Mouse (Mus musculus) brain, embryonic 18.5 days (tissue): Measurements from ENCODE around the gene 1700028P14Rik.

Experiments
- DNase-seq: peaks from one replicate; pipeline ENCODE4 v3.0.0-alpha.2; 2012; ENCODE audit warnings: low read depth, low spot score

The 1700028P14Rik gene

DNA sequence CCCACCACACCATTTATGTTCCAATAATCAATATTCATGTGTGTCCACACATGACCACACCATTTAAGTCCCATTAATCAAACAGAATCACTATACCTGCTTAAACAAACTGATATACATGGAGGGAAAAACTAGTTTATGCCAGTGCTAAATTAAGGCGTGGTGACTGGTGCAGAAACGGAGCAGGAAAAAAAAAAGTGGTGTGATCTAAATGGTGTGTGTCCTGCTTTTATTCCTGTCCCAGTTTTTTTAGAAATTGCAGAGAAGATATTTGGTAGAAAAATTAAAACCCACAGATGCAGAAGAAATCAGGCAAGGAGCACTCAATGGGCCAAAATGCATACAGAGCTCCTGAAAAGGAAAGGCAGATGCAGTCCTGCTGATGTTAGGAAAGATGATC is 44.7 kb downstream of the 1700028P14Rik start:
- DNase-seq, result no peak

DNA sequence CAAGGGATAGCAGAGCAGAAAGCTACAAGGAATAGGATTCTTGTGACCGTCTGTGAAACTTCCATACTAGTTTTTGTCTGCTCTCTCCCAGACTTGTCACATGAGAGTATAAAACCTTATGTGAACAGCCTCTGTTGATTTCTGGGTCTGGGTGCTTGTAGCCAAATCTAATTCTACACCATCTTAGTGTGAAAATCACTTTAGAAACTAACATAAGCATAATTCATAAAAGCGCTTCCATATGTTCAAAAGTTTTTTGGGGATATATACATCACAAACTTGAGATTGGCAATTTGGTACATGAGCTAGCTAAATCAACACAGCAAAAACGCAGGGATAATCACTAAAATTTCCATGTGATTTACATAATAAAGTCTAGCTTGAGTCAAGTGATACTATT is 57.7 kb downstream of the 1700028P14Rik start:
- peak; percentile 68 for DNase-seq

DNA sequence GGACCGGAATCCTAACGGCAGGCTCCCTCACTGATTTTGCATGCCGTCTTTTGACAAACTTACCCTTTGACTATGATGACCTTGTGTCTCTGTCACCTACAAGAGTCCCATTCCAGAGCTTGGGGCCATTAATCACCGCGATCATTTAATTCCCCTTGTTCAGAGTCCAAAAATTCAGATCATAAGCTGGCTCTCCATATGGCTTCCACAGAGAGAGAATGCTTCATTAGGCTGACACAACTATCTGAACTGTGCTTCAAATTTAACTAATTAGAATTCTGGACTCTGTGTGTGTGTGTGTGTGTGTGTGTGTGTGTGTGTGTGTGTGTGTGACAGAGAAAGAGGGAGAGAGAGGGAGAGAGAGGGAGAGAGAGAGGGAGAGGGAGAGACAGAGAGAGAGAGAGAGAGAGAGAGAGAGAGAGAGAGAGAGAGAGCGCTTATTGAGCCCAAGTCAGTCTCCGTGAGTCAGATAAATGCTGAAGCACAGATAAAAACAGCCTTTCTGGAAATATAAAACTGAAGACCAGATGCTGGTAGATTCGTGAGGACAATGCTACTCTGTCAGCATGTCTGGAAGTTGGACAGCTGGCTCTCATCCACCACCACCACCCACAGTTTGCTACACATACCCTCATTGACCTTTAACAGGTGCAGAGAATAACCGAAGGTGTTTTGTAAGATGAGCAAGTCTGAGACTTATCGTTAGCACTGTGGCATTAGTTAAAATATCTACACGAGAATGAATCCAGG is 73.8 kb downstream of the 1700028P14Rik start:
- no peak for DNase-seq

DNA sequence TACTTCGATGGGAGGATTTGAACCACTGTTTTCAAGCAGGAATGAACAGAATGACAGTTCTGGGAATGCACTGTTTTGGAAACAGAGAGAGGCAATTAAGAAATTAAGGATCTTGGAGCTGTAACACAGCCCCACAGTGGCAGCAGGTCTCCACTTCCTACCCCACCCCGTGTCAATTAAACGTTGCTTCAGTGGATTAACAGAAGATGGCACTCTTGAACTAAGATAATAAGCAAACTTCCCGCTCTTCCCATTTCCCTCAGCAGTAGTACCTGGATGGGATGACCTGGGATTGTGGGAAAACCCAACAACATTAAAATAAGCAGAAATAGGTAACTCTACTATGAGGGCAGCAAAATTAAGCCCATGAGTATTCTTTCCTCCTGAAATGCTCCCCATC is 75.9 kb downstream of the 1700028P14Rik start:
- DNase-seq, result no peak

DNA sequence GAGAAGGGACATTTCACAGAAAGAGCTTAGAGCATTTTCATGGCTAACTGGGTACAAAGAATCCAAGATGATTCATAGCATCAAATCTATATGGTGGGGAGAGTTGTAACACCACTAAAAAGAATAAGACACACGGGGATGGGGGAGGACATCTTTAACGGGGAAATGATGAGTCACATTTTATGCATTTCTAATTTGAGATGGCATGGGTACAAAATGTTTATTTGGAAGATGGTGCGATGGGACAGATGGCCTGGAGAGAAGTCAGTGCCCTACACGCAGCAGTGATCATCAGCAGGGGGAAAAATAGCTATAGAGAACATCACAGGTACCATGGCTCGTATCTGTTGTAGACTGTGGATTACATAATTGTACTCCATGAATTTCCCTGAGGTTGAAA is 88.9 kb downstream of the 1700028P14Rik start:
- DNase-seq, result no peak

DNA sequence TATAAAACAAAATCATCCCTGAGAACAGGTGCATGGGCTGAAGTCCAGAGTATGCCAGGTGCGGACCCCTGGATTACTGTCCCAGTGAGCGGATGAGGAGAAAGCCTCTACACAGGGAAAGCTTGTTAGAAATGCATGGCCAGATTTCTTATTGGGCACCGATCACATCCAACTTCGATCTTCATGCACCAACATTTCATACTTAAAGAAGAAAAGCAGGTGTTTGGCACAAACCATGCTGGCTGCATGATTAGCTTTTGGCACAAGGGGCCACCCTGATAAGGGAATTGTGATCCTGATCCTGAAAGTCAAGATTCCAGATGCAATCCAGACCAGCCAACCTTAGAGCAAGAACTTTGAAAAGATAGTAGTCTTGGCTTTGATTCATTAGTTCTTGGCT is 90.0 kb downstream of the 1700028P14Rik start:
- no peak for DNase-seq

DNA sequence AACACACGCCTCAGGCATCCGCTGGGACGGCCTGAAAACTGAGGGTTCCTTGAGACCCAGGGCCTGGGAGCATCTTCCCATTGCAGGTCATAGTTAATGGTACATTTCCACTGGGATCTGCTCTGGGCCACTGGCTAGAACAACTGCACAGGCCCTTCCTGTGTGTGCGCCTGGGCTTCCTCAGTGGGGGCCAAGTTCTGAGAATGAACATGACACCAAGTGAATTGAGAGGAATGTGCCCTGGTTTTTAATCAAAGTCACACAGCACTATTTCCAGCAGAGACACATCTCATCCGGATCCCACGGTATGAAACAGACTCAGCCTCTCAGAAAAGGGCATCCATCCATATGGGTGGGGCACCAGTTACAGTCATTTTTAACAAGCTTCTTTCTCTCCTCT is 90.6 kb downstream of the 1700028P14Rik start:
- no peak for DNase-seq

DNA sequence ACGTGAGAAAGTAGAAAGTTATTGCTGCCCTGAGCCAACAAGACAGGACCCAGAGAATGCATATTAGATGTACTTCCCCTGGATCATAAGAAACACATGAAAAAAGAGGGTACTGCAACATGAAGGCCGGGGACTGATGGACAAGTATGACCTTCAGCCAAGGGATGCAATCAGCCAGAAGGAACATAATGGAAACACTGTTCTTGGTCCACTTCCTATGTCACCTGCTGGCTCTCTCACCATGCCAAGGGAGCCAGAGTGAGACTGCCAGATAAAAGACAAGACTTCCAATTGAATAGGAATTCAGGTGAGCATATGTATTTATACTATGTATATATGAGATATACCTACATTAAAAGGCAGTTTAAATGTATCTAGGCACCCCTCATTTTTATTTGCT is 99.2 kb downstream of the 1700028P14Rik start:
- DNase-seq, result no peak

DNA sequence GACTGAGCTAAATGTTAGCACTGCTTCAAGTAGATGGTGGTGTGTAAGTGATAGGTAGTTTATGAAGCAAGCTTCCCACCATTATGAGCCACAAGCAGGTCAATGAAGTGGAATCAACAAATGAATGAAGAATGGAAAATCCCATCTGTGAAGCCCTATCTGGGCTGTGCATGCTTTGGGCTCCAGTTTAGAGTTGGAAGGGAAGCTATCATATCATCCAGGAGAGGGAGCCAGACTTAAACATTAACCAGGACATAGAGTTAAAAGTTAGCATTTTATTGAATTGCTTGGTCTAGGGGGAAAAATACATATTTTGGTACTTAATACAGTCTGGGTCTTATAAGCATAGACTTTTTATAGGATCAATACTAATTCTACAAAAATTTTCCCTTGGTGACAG is 107.0 kb downstream of the 1700028P14Rik start:
- DNase-seq, result no peak

DNA sequence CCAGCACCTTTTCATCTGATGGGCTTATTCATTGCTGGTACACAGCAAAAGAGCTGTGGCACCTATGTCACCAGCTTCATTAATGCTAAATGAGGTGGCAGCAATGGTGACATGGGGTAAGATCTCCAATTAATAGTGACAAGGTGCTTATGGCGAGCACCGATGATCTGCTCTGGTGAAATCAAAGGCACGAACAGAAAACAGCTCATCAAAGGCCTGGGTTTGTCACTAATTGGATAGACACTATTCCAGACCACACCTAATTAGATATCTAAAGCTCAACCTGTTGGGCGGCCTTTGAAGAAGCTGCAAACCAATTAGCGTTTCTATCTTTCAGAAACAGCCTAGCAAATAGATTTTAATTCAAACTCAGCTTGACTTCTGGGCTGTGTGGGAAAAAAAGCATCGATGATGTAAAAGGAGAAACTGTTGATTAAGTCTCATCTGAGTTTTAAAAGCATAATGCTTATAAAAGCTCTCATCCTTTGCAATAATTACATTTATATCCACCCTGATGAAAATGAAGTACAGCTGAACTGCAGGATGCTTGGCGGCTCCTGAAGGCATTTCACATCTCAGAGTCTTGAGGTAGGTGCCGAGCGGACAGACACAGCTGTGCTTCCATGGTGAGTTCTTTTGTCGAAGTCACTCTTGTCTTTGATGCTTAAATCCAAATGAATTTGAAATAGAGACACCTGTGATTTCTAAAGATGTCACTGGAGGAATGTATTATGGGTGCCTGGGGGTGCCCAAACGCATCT is 109.2 kb downstream of the 1700028P14Rik start:
- DNase-seq, result no peak

DNA sequence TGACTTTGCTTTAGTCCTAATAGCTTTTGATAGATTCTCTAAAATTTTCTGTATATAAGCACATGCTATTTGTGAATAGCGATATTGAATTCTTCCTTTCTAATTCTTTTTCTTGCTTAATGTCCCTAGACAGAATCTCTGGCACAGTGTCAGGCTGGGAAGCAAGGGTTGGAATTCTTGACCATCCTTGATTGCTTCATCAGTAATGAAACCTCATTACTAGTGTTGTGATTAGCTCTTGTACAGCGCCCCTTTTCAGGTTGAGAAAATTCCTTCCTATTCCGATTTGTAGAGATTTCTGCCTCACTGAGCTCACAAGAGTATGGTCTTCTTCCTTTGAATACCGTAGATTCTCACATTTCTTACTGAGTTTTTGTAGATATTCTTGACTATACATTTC is 109.9 kb downstream of the 1700028P14Rik start:
- no peak for DNase-seq

DNA sequence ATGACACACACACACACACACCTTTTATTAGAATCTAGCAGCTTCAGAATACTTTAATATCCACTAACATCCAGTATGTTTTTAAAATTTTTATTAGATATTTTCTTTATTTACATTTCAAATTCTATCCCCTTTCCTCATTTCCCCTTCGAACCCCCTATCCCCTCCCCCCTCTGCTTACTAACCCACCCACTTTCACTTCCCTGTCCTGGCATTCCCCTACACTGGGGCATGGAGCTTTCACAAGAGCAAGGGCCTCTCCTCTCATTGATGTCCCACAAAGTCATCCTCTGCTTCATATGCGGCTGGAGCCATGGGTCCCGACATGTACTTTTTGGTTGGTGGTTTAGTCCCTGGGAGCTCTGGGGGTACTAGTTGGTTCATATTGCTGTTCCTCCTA is 116.9 kb downstream of the 1700028P14Rik start:
- no peak for DNase-seq

DNA sequence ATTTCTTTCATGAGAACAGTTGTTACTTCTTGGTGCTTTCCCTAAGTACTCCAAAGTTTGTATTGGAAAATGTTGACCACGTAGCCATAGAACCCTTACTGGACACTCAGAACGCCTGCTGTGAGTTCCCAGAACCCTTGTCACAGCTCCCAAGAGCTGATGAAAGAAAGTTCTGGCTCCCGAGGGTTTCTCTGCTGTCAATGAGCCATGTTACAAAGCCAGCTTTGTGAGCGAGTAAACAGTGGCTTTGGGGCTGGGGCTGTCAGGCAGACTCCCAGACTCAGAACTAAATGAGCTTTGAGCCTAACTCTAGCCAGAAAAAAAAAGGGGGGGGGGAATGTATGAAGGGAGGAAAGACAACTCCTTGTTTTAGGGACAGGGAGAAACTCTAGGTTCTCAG is 120.7 kb downstream of the 1700028P14Rik start:
- DNase-seq, result peak; percentile 49

DNA sequence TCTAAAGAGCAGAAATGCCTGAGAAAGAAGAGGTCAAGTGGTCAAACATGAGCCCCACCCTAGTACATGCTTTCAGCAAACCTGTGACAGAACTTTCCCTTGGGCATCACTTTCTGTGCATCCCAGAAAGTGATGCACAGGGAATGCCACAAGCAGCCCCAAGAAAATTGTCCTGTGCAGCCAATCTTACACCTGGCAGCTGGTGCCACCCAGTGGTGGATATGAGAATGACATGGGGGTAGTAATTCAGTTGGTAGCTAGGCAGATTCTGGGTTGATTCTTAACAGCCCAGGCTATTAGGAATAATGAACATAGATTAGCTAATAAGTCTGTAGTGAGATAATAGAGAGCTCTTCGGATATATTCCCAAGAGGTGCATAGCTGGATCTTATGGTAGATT is 128.9 kb downstream of the 1700028P14Rik start:
- DNase-seq, result no peak

DNA sequence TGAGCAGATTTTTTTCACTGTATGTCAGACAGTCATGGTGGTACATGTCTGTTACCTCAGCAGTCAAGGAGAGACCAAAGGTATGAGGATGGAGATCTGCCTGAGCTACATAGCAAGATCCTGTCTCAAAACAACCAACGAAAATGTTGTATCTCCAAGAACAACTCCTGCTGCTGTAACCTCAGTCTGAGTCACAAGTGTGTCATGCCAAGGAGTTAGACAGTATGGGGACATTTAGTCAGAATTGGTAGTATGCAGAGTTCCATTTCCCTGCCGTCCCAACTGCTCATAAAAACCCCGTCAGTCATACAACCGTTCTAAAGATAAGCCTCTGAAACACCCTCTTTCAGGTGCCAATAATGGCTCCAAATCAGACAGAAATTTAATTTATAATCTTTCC is 130.8 kb downstream of the 1700028P14Rik start:
- DNase-seq, result no peak

DNA sequence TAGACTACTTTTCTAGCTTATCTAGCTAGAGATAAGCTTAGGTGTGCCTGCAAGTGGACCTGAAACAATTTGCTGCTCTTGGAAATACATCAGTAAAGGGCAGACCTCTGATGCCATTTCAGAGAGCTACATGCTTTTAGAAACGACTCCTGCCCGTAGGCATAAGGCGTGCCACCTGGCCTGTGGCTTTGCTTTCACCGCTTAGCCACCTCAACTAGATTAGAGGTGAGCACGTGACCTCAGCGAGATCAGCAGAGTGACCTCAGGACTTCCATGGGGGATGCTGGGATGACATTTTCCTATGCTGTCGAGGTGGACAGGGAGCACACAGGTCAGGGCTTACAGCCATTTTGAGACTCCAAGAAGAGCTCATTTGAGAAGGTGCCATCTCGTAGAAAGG is 131.5 kb downstream of the 1700028P14Rik start:
- no peak for DNase-seq

DNA sequence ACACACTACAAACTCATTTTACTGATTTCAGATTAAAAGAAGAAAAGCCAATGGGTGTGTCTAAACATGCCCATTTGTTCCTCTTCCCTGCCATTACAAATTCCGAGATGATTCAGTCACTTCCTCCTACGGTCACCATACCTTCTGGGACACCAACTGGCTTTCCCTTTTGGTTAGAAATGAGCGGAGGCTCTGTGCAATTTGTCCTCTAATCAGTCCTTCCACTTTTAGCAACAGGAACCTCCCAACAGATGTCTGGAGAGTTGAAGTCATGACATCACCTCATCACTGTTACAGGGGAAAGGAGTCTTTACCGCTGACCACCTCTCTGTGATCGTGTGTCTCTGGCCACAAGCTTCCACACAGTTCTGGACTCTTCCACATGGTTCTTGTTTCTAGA is 132.0 kb downstream of the 1700028P14Rik start:
- no peak for DNase-seq

DNA sequence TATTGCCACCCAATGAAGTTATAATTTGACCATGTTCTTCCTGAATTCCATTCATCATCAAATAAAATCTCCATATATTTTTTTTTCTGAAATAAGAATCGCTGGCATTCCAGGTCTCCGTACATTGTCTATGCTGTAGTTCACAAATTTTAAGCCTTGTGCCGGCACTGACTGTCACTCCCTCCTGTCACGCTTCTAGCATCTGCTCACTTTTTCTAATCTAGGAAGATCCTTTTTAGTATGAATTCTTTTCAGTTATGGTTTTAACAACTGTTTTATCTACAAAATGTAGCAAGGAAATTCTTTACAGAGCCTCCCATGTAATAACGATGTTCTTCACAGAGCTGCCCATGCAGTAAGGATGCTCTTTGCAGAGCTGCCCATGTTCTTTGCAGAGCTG is 134.1 kb downstream of the 1700028P14Rik start:
- no peak for DNase-seq

DNA sequence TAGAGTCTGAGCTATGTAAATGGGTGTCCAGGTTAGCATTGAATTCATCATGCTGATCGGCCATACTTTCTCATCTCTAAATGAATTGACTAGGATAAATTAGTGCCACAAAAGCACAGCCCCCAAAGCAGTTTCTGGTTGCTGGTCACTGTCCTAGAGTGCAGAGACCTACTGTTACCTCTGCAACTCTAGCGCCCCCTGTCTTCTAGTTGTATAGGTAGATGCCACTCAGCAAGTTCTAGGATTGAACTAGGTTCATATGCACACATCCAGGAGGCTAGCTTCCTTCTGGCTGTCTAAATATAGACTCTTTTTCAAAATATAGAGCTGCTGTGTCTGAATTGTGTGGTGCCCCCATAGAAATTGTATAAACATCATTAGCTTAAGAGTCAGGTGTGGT is 141.3 kb downstream of the 1700028P14Rik start:
- no peak for DNase-seq
